Mouse (Mus musculus) MEL (cell line): Measurements from ENCODE around the gene Slc25a23. TPM values are rescaled to one million over a fixed set of nuclear protein-coding genes. Genes with fewer than 3 reads are reported as not detected.

ENCODE experiments used
- DNase-seq: peaks from one replicate; pipeline ENCODE4 v3.0.0; 2011; ENCODE audit warnings: low read depth, low spot score
- H3K27ac ChIP-seq: 2 replicates; pipeline ENCODE4 v1.5.1; 2012; ENCODE audit warnings: low read depth, mild to moderate bottlenecking, control low read depth, low read length, moderate library complexity; ENCODE audit not compliant: control insufficient read depth
- H3K27me3 ChIP-seq, 2 experiments: fragments of 150-350 bp in 1 of 2; sonication (generic) in 1 of 2; 2 replicates each; pipeline ENCODE4 v1.6.1; 2012; ENCODE audit warnings: low read length in 2 of 2, mild to moderate bottlenecking in 2 of 2, improper control_type of control experiment in 1 of 2, moderate library complexity in 1 of 2; ENCODE audit not compliant: insufficient read depth in 2 of 2, control insufficient read depth in 1 of 2
- H3K36me3 ChIP-seq, 2 experiments: 2 replicates each; pipeline ENCODE4 v1.6.1; 2012 to 2014; ENCODE audit warnings: low read length in 2 of 2, improper control_type of control experiment in 1 of 2, inconsistent platforms in 1 of 2, mild to moderate bottlenecking in 1 of 2; ENCODE audit not compliant: insufficient read depth in 2 of 2, control insufficient read depth in 1 of 2
- H3K4me1 ChIP-seq, 2 experiments: fragments of 150-350 bp in 1 of 2; sonication (generic) in 1 of 2; 2 replicates each; pipeline ENCODE4 v1.6.1; 2012; ENCODE audit warnings: low read length in 2 of 2, improper control_type of control experiment in 1 of 2, mild to moderate bottlenecking in 1 of 2; ENCODE audit not compliant: insufficient read depth in 2 of 2, control insufficient read depth in 1 of 2
- H3K4me3 ChIP-seq, 2 experiments: fragments of 150-350 bp in 1 of 2; sonication (generic) in 1 of 2; 2 replicates each; pipeline ENCODE4 v1.5.1; 2012; ENCODE audit warnings: low read depth in 2 of 2, low read length in 2 of 2, mild to moderate bottlenecking in 2 of 2, moderate library complexity in 2 of 2, control low read depth in 1 of 2, improper control_type of control experiment in 1 of 2; ENCODE audit not compliant: control insufficient read depth in 1 of 2, insufficient read depth in 1 of 2
- H3K79me2 ChIP-seq: 2 replicates; pipeline ENCODE4 v1.6.1; 2012; ENCODE audit warnings: mild to moderate bottlenecking, low read length, moderate library complexity; ENCODE audit not compliant: control insufficient read depth, poor library complexity, insufficient read depth
- H3K9ac ChIP-seq: 2 replicates; pipeline ENCODE4 v1.6.1; 2012; ENCODE audit warnings: low read depth, mild to moderate bottlenecking, control low read depth, low read length, moderate library complexity; ENCODE audit not compliant: control insufficient read depth, poor library complexity, severe bottlenecking
- H3K9me3 ChIP-seq: fragments of 150-350 bp; sonication (generic); replicated peaks from 2 replicates; pipeline ENCODE4 v1.6.1; 2012; ENCODE audit warnings: mild to moderate bottlenecking, low read length, improper control_type of control experiment, moderate library complexity; ENCODE audit not compliant: insufficient read depth
- BHLHE40 ChIP-seq: IDR thresholded peaks from 2 replicates; pipeline ENCODE4 v1.6.1; 2012; ENCODE audit warnings: low read depth, mild to moderate bottlenecking, inconsistent platforms, low read length, improper control_type of control experiment, borderline replicate concordance
- CHD2 ChIP-seq: IDR thresholded peaks from 2 replicates; pipeline ENCODE4 v1.6.1; 2011; ENCODE audit warnings: low read length, improper control_type of control experiment
- CTCF ChIP-seq, 3 experiments: IDR thresholded peaks in 2 of 3; conservative IDR thresholded peaks in 1 of 3; 2 replicates each; pipeline ENCODE4 v1.5.1; 2011 to 2012; ENCODE audit warnings: low read length in 3 of 3, low read depth in 2 of 3, mild to moderate bottlenecking in 2 of 3, improper control_type of control experiment in 1 of 3, inconsistent platforms in 1 of 3, mixed read lengths in 1 of 3, moderate library complexity in 1 of 3; ENCODE audit not compliant: control insufficient read depth in 1 of 3, insufficient read depth in 1 of 3, poor library complexity in 1 of 3, severe bottlenecking in 1 of 3
- E2F4 ChIP-seq: IDR thresholded peaks from 2 replicates; pipeline ENCODE4 v1.6.1; 2011; ENCODE audit warnings: low read depth, low read length, improper control_type of control experiment, borderline replicate concordance
- EP300 ChIP-seq, 2 experiments: IDR thresholded peaks; 2 replicates each; pipeline ENCODE4 v1.6.1; 2011; ENCODE audit warnings: improper control_type of control experiment in 2 of 2, low read length in 2 of 2, low read depth in 1 of 2, mild to moderate bottlenecking in 1 of 2
- GABPA ChIP-seq: IDR thresholded peaks from 2 replicates; pipeline ENCODE4 v1.6.1; 2012; ENCODE audit warnings: low read depth, mild to moderate bottlenecking, inconsistent platforms, low read length, improper control_type of control experiment, moderate library complexity
- GATA1 ChIP-seq: IDR thresholded peaks from 2 replicates; pipeline ENCODE4 v1.6.1; 2011; ENCODE audit warnings: low read depth, low read length, improper control_type of control experiment
- KAT2A ChIP-seq: conservative IDR thresholded peaks from 2 replicates; pipeline ENCODE4 v1.6.1; 2012; ENCODE audit warnings: low read depth, low read length, improper control_type of control experiment, inconsistent platforms
- MEF2A ChIP-seq: IDR thresholded peaks from 2 replicates; pipeline ENCODE4 v1.6.1; 2014; ENCODE audit warnings: low read depth, mild to moderate bottlenecking, inconsistent platforms, low read length, improper control_type of control experiment; ENCODE audit not compliant: poor library complexity, insufficient replicate concordance, severe bottlenecking; ENCODE audit errors: extremely low read depth
- MYB ChIP-seq: IDR thresholded peaks from 2 replicates; pipeline ENCODE4 v1.6.1; 2011; ENCODE audit warnings: mild to moderate bottlenecking, low read depth, low read length, improper control_type of control experiment
- MYC ChIP-seq: IDR thresholded peaks from 2 replicates; pipeline ENCODE4 v1.6.1; 2011; ENCODE audit warnings: low read depth, mild to moderate bottlenecking, low read length, improper control_type of control experiment, moderate library complexity
- NELFE ChIP-seq: IDR thresholded peaks from 2 replicates; pipeline ENCODE4 v1.6.1; 2011; ENCODE audit warnings: low read depth, low read length, improper control_type of control experiment
- POLR2A ChIP-seq, 2 experiments: IDR thresholded peaks; 2 replicates each; pipeline ENCODE4 v1.6.1; 2011 to 2012; ENCODE audit warnings: low read length in 2 of 2, mild to moderate bottlenecking in 2 of 2, control low read depth in 1 of 2, improper control_type of control experiment in 1 of 2, low read depth in 1 of 2, moderate library complexity in 1 of 2; ENCODE audit not compliant: control insufficient read depth in 1 of 2, insufficient read depth in 1 of 2, poor library complexity in 1 of 2
- POLR2AphosphoS2 ChIP-seq: IDR thresholded peaks from 2 replicates; pipeline ENCODE4 v1.6.1; 2011; ENCODE audit warnings: low read length, improper control_type of control experiment
- RAD21 ChIP-seq: IDR thresholded peaks from 2 replicates; pipeline ENCODE4 v1.6.1; 2011; ENCODE audit warnings: mild to moderate bottlenecking, low read depth, low read length, improper control_type of control experiment
- TAL1 ChIP-seq: IDR thresholded peaks from 2 replicates; pipeline ENCODE4 v1.6.1; 2012; ENCODE audit warnings: mild to moderate bottlenecking, inconsistent platforms, low read length, moderate library complexity, mixed read lengths
- TBP ChIP-seq: IDR thresholded peaks from 2 replicates; pipeline ENCODE4 v1.8.0; 2011; ENCODE audit warnings: low read depth, low read length, improper control_type of control experiment
- TCF12 ChIP-seq: IDR thresholded peaks from 2 replicates; pipeline ENCODE4 v1.6.1; 2014; ENCODE audit warnings: low read depth, mild to moderate bottlenecking, inconsistent platforms, low read length, improper control_type of control experiment, moderate library complexity
- UBTF ChIP-seq: IDR thresholded peaks from 2 replicates; pipeline ENCODE4 v1.6.1; 2012; ENCODE audit warnings: low read depth, mild to moderate bottlenecking, inconsistent platforms, low read length, improper control_type of control experiment, moderate library complexity, borderline replicate concordance; ENCODE audit not compliant: insufficient read depth
- ZKSCAN1 ChIP-seq: IDR thresholded peaks from 2 replicates; pipeline ENCODE4 v1.6.1; 2012; ENCODE audit warnings: low read depth, mild to moderate bottlenecking, inconsistent platforms, low read length, improper control_type of control experiment, moderate library complexity
- polyA plus RNA-seq, 2 experiments: library from polyadenylated mRNA; stranded (reverse) in 1 of 2; unstranded in 1 of 2; fragments of >175 nt in 1 of 2; fragments of >200 nt in 1 of 2; gene quantifications; 2 replicates each; pipeline versions ENCODE4 v1.2.1 to v1.2.4; 2012; ENCODE audit warnings: low replicate concordance in 2 of 2, low read depth in 1 of 2; ENCODE audit not compliant: insufficient read length in 2 of 2, insufficient read depth in 1 of 2, missing spikeins in 1 of 2
- total RNA-seq: library from RNA; depleted of rRNA; stranded (reverse); fragments of 300-350 nt; gene quantifications from 2 replicates; pipeline ENCODE4 v1.2.3, GENCODE M21; 2012

Slc25a23 gene
- total and polyA plus RNA-seq, 3 experiments: 4.9 to 60.8 TPM; not detected in 1

GRCm38 (mm10) chr17:57063031-57063430 lies 3.4 kb upstream of the Slc25a23 start:
- Histone ChIP-seq H3K27ac (no peak overlapping the region), H3K27me3 (no peaks in the 10 kb centered on the region), H3K79me2 (peaks cover 6% of the 10 kb centered on the region), H3K9ac (no peak overlapping the region), H3K4me1 (peaks cover 2 to 23% of the 10 kb centered on the region in 2 experiments; a peak in 3 of 4 replicates), H3K9me3 (no peaks in the 10 kb centered on the region), H3K4me3 (no peak overlapping the region), H3K36me3 (peaks cover 0 to 16% of the 10 kb centered on the region in 2 experiments; a peak in 2 of 4 replicates)
- TF ChIP-seq MEF2A: no peak
- no peak for TF ChIP-seq NELFE
- no peak for TF ChIP-seq MYB
- TF ChIP-seq TAL1: no peak
- TF ChIP-seq TCF12: no peak
- TF ChIP-seq UBTF: no peak
- TF ChIP-seq CHD2: no peak
- no peak for TF ChIP-seq MYC
- no peak for TF ChIP-seq GATA1
- no peak for TF ChIP-seq CTCF (IDR thresholded peaks at IDR 0.05 in 2 of 3, conservative IDR thresholded peaks at IDR 0.05 in 1 of 3; ENCODE audit: control insufficient read depth in 1 of 3, insufficient read depth in 1 of 3, low read depth in 2 of 3, low read length in 3 of 3, poor library complexity in 1 of 3, severe bottlenecking in 1 of 3)
- no peak for TF ChIP-seq KAT2A
- no peak for TF ChIP-seq GABPA
- no peak for TF ChIP-seq EP300 (IDR thresholded peaks at IDR 0.05; ENCODE audit: low read depth in 1 of 2, low read length in 2 of 2)
- DNase-seq: no peak

DNA sequence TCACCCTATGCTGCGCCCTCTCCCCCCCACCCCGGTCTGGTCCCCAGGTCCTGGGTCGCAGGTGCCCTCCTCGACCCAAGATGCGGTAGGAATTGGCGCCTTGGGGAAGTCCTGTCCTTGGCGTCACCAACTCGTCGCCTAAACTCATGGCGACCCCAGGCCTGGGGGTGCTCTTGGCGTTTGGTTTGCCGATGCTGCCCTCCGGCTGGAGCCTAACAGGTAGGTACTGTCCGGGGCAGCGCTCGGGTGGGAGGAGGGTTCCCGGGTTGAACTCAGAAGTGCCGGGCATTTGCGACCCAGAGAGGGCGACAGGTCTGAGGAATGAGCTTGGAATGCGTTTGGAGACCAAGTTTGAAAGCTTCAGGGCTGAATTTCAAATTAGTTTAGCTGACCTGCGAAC lies 2.9 kb upstream of the Slc25a23 start:
- H3K9me3 ChIP-seq: no peaks in the 10 kb centered on the region
- no peak overlapping the region for H3K9ac ChIP-seq
- H3K4me1 ChIP-seq: peaks cover 2 to 23% of the 10 kb centered on the region in 2 experiments; a peak in 3 of 4 replicates
- no peak for DNase-seq
- H3K4me3 ChIP-seq: no peak overlapping the region
- H3K79me2 ChIP-seq: peaks cover 6% of the 10 kb centered on the region
- H3K27me3 ChIP-seq: no peaks in the 10 kb centered on the region
- TF ChIP-seq TBP (no peak), POLR2A (IDR thresholded peaks at IDR 0.05; ENCODE audit: control insufficient read depth in 1 of 2, insufficient read depth in 1 of 2, low read depth in 1 of 2, low read length in 2 of 2, poor library complexity in 1 of 2) (no peak), ZKSCAN1 (no peak), RAD21 (no peak), MYB (no peak), MYC (no peak), POLR2AphosphoS2 (no peak), E2F4 (no peak), BHLHE40 (no peak)
- TF ChIP-seq, all 39 proteins: peak for 0
- no peak overlapping the region for H3K27ac ChIP-seq
- peaks cover 0 to 16% of the 10 kb centered on the region in 2 experiments; a peak in 2 of 4 replicates for H3K36me3 ChIP-seq
